Mouse (Mus musculus) yolk sac, embryonic 10.5 days (tissue): ENCODE results near the gene Ifitm3.
"Not testable (repeated sequence)": the region's sequence is repeated elsewhere in the genome, so short reads cannot be mapped to it uniquely, and the experiment has no call there.

Experiments
- DNase-seq: peaks from one replicate; pipeline ENCODE4 v3.0.0-alpha.2; 2017; ENCODE audit warnings: low spot score

The Ifitm3 gene

GRCm38 (mm10) chr7:141010593-141010992 is at the start of gene Ifitm3:
Gene Ifitm3 (minus strand): TSS chr7:141010770.
- peak; percentile 21 for DNase-seq

- no peak for DNase-seq
These were observed 49.4 kb upstream of the Ifitm3 start for GRCm38 (mm10) chr7:141059929-141060328.

- DNase-seq, result no peak
These were observed 48.2 kb upstream of the Ifitm3 start for GRCm38 (mm10) chr7:141058601-141059341.

- DNase-seq, result no peak
These were observed 47.0 kb upstream of the Ifitm3 start for GRCm38 (mm10) chr7:141057541-141057940.

- no peak for DNase-seq
These were observed 46.4 kb upstream of the Ifitm3 start for GRCm38 (mm10) chr7:141056976-141057375.

GRCm38 (mm10) chr7:141055785-141056184 is 45.2 kb upstream of the Ifitm3 start:
- DNase-seq, result no peak

GRCm38 (mm10) chr7:141052421-141052820 is 41.9 kb upstream of the Ifitm3 start:
- DNase-seq, result no peak

GRCm38 (mm10) chr7:141052016-141052415 is 41.4 kb upstream of the Ifitm3 start:
- DNase-seq, result no peak

- DNase-seq, result peak; percentile 48
These were observed 40.6 kb upstream of the Ifitm3 start for GRCm38 (mm10) chr7:141051060-141051685.

- no peak for DNase-seq
These were observed 38.8 kb upstream of the Ifitm3 start for GRCm38 (mm10) chr7:141049326-141049725.

- peak; percentile 85 for DNase-seq
These were observed 38.0 kb upstream of the Ifitm3 start for GRCm38 (mm10) chr7:141048226-141049218.

GRCm38 (mm10) chr7:141047581-141048225 is 37.1 kb upstream of the Ifitm3 start:
- peak; percentile 62 for DNase-seq

- no peak for DNase-seq
These were observed 36.5 kb upstream of the Ifitm3 start for GRCm38 (mm10) chr7:141046931-141047580.

- DNase-seq, result no peak
These were observed 32.0 kb upstream of the Ifitm3 start for GRCm38 (mm10) chr7:141042539-141042938.

GRCm38 (mm10) chr7:141041661-141042060 is 31.1 kb upstream of the Ifitm3 start:
- peak; percentile 62 for DNase-seq

- no peak for DNase-seq
These were observed 30.5 kb upstream of the Ifitm3 start for GRCm38 (mm10) chr7:141040867-141041606.

- no peak for DNase-seq
These were observed 29.0 kb upstream of the Ifitm3 start for GRCm38 (mm10) chr7:141039386-141040107.

GRCm38 (mm10) chr7:141038090-141039032 is 27.8 kb upstream of the Ifitm3 start:
- no peak for DNase-seq

- DNase-seq, result not testable (repeated sequence)
These were observed 26.1 kb upstream of the Ifitm3 start for GRCm38 (mm10) chr7:141036624-141037023.
